Mouse (Mus musculus) kidney, postnatal 0 days (tissue): ENCODE results near the gene Gata3. TPM values are rescaled to one million over a fixed set of nuclear protein-coding genes. Genes with fewer than 3 reads are reported as not detected.

ENCODE experiments used
- ATAC-seq: fragments of 200-750 bp; cut with Nextera tagmentation; replicated peaks from 2 replicates; pipeline ENCODE4 v1.8.0; 2017; ENCODE audit warnings: low read depth, moderate number of reproducible peaks, moderate TSS enrichment, moderate library complexity; ENCODE audit not compliant: low FRiP score
- DNase-seq: peaks from one replicate; pipeline ENCODE4 v3.0.0-alpha.2; 2016; ENCODE audit warnings: low spot score
- H3K27ac ChIP-seq: fragments of 300-500 bp; sonication (generic); 2 replicates; pipeline ENCODE4 v1.5.1; 2014; ENCODE audit warnings: mild to moderate bottlenecking
- H3K27me3 ChIP-seq: fragments of 300-500 bp; sonication (generic); 2 replicates; pipeline ENCODE4 v1.6.1; 2014; ENCODE audit warnings: low read length, mixed read lengths; ENCODE audit not compliant: insufficient read depth
- H3K36me3 ChIP-seq: fragments of 300-500 bp; sonication (generic); 2 replicates; pipeline ENCODE4 v1.6.1; 2014; ENCODE audit warnings: low read length, mixed read lengths; ENCODE audit not compliant: insufficient read depth
- H3K4me1 ChIP-seq: fragments of 300-500 bp; sonication (generic); replicated peaks from 2 replicates; pipeline ENCODE4 v1.6.1; 2014; ENCODE audit warnings: antibody characterized with exemption, low read length, mixed read lengths; ENCODE audit not compliant: insufficient read depth
- H3K4me2 ChIP-seq: fragments of 300-500 bp; sonication (generic); 2 replicates; pipeline ENCODE4 v1.6.1; 2014; ENCODE audit warnings: mild to moderate bottlenecking, low read length, moderate library complexity, mixed read lengths
- H3K4me3 ChIP-seq: fragments of 300-500 bp; sonication (generic); replicated peaks from 2 replicates; pipeline ENCODE4 v1.5.1; 2014; ENCODE audit warnings: low read depth, low read length
- H3K9ac ChIP-seq: fragments of 300-500 bp; sonication (generic); 2 replicates; pipeline ENCODE4 v1.6.1; 2014; ENCODE audit warnings: low read depth, low read length
- H3K9me3 ChIP-seq: fragments of 300-500 bp; sonication (generic); replicated peaks from 2 replicates; pipeline ENCODE4 v1.6.1; 2016; ENCODE audit warnings: low read length, inconsistent platforms, mixed read lengths
- CTCF ChIP-seq: IDR thresholded peaks from 2 replicates; pipeline ENCODE4 v1.5.1; 2016; ENCODE audit warnings: antibody characterized with exemption, low read depth, mild to moderate bottlenecking, moderate library complexity
- WGBS: fragments of 180-500 bp; shearing (Covaris S2); extraction: QIAGEN DNeasy Blood & Tissue Kit; methylation state at CpG from one replicate; pipeline ENCODE4 v1.1.7; 2014; 5-methylcytosine and 5-hydroxymethylcytosine counted together
- polyA plus RNA-seq: library from polyadenylated mRNA; unstranded; fragments of >200 nt; fragmentation: Nextera tagmentation; extraction: Ambion mirVana; gene quantifications from 2 replicates; pipeline ENCODE4 v1.2.1, GENCODE M21; 2015

Gata3 gene
- polyA plus RNA-seq, 1 experiment from 2014 or later: 95.1 TPM

DNA sequence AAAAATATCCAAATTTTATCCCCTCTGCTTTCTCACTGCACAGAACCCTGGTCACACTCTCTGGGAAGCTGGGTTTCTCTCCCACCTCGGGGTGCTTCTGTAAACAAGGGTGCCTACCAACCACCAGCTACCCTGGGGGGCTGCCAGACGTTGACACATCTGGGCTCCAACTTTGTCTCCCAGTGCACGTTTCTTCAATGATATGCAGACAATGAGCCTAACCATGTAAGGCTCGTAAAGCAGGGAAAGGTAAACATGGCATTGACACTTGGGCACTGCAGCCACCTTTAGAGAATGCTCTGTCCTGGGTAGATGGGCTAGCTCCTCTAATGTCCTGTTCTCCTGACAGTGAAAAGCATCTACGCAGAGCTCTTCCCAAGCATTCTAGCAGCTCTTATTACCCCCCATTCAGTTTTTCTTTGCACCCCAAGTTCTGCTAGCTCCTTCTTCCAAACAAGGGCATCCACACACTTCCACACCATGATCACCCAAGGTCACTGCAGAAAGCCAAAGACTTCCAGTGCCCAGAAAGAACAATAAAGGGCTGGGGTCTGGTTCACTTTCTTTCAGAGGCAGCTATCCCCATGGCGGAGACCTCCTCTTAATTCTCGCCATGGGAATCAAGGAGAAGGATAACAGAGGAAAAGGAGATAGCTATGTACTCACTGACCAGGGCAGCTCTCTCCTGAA is 2.8 kb downstream of the Gata3 start:
- DNase-seq (no peak), ATAC-seq (no peak)
- H3K4me1 ChIP-seq: peaks cover 4% of the 10 kb centered on the region; the same call in 1 of the 2 replicates
- H3K36me3 ChIP-seq: no peaks in the 10 kb centered on the region
- H3K9me3 ChIP-seq: no peaks in the 10 kb centered on the region
- H3K4me2 ChIP-seq: peak overlapping the region; percentile 91
- peak overlapping the region; percentile 3 for H3K27ac ChIP-seq
- TF ChIP-seq CTCF: no peak
- peaks cover 67% of the 10 kb centered on the region for H3K27me3 ChIP-seq
- H3K9ac ChIP-seq: peak overlapping the region; percentile 53
- peak overlapping the region; percentile 57 for H3K4me3 ChIP-seq
- WGBS: 5% methylated on average over 7 of the region's 7 CpGs

DNA sequence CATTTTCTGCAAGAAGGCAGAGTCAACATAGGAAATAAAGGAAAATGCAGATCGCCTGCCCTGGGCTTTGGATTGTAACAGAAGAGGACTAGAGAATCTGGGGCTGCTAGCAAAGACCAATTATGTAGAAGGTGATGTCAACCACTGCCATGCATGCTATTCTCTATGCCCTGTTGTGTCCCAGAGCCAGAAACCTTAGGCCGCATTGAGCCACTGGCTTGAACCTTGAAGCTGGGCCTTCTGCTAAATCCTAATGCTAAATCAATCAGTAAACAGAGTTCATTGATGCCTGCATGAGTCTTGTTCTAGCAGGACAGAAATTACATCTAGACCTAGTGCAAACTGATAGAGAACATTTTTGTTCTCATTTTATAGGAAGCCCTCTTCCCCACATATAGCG is 3.8 kb downstream of the Gata3 start:
- peaks cover 4% of the 10 kb centered on the region; the same call in 1 of the 2 replicates for H3K4me1 ChIP-seq
- ATAC-seq (no peak), DNase-seq (no peak)
- peak overlapping the region; percentile 91 for H3K4me2 ChIP-seq
- no peaks in the 10 kb centered on the region for H3K9me3 ChIP-seq
- no peaks in the 10 kb centered on the region for H3K36me3 ChIP-seq
- H3K27ac ChIP-seq: no peak overlapping the region
- H3K4me3 ChIP-seq: peak overlapping the region; percentile 57
- peaks cover 72% of the 10 kb centered on the region for H3K27me3 ChIP-seq
- peak overlapping the region; percentile 53; the same call in 1 of the 2 replicates for H3K9ac ChIP-seq
- no peak for TF ChIP-seq CTCF
- WGBS: 20% methylated on average over 3 of the region's 3 CpGs

DNA sequence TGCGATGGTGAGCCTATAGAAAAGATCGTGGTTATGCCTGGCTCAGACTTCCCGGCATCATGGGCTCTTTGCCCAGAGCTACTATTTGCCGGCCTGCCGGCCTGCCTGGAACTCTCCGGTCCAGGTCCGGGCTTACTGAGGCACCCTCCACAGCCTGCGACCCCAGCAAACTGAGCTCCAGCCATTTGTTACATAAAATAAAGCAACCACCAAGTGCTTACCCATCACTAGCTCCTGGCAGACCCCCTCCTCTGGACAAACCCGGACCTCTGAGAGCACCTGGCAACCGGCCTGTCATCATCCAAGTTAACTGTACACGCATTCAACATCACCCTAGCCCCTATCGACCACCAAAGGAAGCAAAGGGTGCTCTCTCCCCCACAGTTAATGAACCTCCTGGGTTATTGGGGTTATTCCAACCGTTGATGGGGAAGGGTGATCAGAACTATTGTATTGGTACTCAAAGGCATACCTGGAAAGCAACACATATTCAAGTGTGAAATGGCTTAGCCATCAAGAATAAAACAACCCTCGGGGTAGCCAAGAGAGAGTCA is 4.5 kb downstream of the Gata3 start:
- ATAC-seq (no peak), DNase-seq (no peak)
- H3K4me2 ChIP-seq: peak overlapping the region; percentile 91
- peaks cover 70% of the 10 kb centered on the region for H3K27me3 ChIP-seq
- H3K27ac ChIP-seq: peak overlapping the region; percentile 57; the same call in 1 of the 2 replicates
- WGBS: 11% methylated on average over 14 of the region's 14 CpGs
- peak overlapping the region; percentile 57 for H3K4me3 ChIP-seq
- H3K9ac ChIP-seq: peak overlapping the region; percentile 53; the same call in 1 of the 2 replicates
- no peaks in the 10 kb centered on the region for H3K36me3 ChIP-seq
- H3K4me1 ChIP-seq: peaks cover 4% of the 10 kb centered on the region; the same call in 1 of the 2 replicates
- no peak for TF ChIP-seq CTCF
- no peaks in the 10 kb centered on the region for H3K9me3 ChIP-seq

DNA sequence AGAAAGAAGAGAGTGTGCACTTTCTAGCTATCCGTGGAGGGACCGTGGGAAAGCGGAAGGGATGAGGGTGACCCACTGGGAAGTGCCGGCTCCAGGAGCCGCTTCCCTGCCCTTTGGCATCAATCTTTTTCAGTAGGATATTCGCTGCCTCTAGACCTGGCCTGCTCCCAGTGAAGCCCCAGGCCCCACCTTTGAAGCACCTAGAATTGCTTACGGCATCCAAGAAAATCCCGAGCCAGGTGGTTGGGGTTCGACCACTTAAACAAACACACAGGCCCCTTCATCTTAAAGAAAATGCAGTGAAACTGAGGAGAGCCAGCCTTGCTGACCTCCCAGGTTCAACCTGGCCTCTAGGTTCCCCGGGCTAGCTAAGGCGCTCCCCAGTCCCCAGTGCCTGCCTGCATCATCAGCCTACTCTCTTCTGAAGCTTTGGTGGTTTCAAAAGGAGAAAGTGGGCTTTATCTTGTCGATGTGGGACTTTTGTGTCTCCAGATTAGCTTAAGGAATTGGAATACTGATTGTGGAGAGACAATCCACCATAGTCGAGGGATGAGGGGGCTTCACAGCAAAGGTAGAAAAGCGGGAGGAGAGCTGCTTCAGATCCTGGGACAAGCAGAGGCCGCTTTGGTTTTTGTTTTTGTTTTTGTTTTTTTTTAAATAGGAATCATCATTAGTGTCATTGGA is 5.2 kb downstream of the Gata3 start:
- peak overlapping the region; percentile 81 for H3K27ac ChIP-seq
- H3K27me3 ChIP-seq: peaks cover 65% of the 10 kb centered on the region
- DNase-seq (no peak), ATAC-seq (no peak)
- H3K36me3 ChIP-seq: no peaks in the 10 kb centered on the region
- peak overlapping the region; percentile 56; the same call in 1 of the 2 replicates for H3K9ac ChIP-seq
- H3K4me2 ChIP-seq: peak overlapping the region; percentile 91
- peak overlapping the region; percentile 57 for H3K4me3 ChIP-seq
- no peak for TF ChIP-seq CTCF
- 7% methylated on average over 15 of the region's 15 CpGs for WGBS
- no peaks in the 10 kb centered on the region for H3K9me3 ChIP-seq
- H3K4me1 ChIP-seq: peaks cover 4% of the 10 kb centered on the region; the same call in 1 of the 2 replicates

DNA sequence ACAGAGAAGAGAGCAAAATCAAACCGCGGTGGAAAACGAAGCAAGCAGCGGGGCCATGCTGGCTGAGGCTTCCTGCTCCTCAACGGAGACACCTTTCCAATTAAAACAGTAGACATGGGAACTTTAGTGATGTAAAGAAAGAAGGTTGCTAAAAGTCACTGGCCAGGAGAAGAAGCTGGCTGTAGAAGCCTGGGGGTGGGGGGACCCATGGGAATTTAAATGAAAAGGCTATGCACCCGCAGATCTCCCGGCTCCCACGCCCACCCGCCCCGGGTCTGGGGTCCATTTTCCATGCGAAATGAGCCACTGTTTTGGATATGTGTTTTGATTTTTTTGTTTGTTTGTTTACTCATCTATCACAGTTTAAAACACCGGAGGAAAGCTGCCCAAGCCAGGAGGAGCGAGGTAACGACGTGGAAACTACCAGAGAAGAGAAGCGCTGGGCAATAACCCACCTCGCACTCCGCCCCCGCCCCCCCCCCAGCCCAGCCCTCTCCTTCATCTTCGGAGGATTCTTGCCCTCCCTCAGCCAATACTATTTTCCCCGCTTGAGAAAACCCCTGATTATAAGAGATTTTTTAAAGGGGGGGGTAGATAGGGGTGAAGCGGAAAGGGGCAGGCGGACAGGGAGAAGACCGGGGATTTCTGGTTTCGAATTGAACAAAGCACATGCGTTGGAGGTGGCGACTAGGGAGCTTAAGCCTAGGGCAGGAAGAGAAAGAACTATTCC is 5.9 kb downstream of the Gata3 start:
- H3K27ac ChIP-seq: peak overlapping the region; percentile 81
- peak overlapping the region; percentile 57 for H3K4me3 ChIP-seq
- peaks cover 58% of the 10 kb centered on the region for H3K27me3 ChIP-seq
- H3K4me1 ChIP-seq: peaks cover 4% of the 10 kb centered on the region; the same call in 1 of the 2 replicates
- peak overlapping the region; percentile 56 for H3K9ac ChIP-seq
- 2% methylated on average over 27 of the region's 27 CpGs for WGBS
- DNase-seq (no peak), ATAC-seq (no peak)
- peak overlapping the region; percentile 91 for H3K4me2 ChIP-seq
- no peaks in the 10 kb centered on the region for H3K36me3 ChIP-seq
- no peaks in the 10 kb centered on the region for H3K9me3 ChIP-seq
- no peak for TF ChIP-seq CTCF
